35 mouse cellular contexts compared by ENCODE assay signal in genomic region chr1:25250562-25250961, GRCm38 (mm10).
"Had no signal": no experiment of that assay in that cellular context is flagged by ENCODE, and none has a peak within 500 bp of the region (broad histone marks: within the 10 kb centered on the region; RNA-seq: fewer than 3 reads in every experiment).

No protein-coding gene starts in this region.

- H3K27ac ChIP-seq: heart, embryonic 10.5 days; heart, embryonic 13.5 days; heart, embryonic 15.5 days; hindbrain, embryonic 10.5 days; hindbrain, embryonic 12.5 days; hindbrain, embryonic 13.5 days; hindbrain, embryonic 14.5 days; hindbrain, embryonic 15.5 days; hindbrain, postnatal 0 days; intestine, embryonic 15.5 days; kidney, embryonic 15.5 days; kidney, postnatal 0 days; left cerebral cortex, adult 2 months had no signal

- DNase-seq: heart, postnatal 10 days; heart, postnatal 14 days; heart, postnatal 36 days; heart, postnatal 4 days; kidney, adult 11 months; kidney, adult 18-20 months; kidney, adult 2 months; kidney, adult 8-10 months; kidney, adult 9 months; kidney, postnatal 10 days; kidney, postnatal 14 days; kidney, postnatal 25 days; kidney, postnatal 36 days; kidney, postnatal 4 days; layer of hippocampus, adult 9-11 months; layer of hippocampus, postnatal 36 days had no signal

- H3K36me3 ChIP-seq: heart, embryonic 10.5 days; heart, embryonic 12.5 days; heart, embryonic 13.5 days; heart, embryonic 15.5 days; hindbrain, embryonic 10.5 days; hindbrain, embryonic 12.5 days; hindbrain, embryonic 13.5 days; hindbrain, embryonic 15.5 days; intestine, embryonic 15.5 days; kidney, embryonic 15.5 days had no signal

- ATAC-seq: hindbrain, embryonic 16.5 days; hindbrain, postnatal 0 days; inflammation-experienced regulatory T-cells, adult 6 months; intestine, embryonic 15.5 days; intestine, embryonic 16.5 days; intestine, postnatal 0 days had no signal

- H3K4me2 ChIP-seq: heart, embryonic 11.5 days; heart, embryonic 12.5 days; heart, embryonic 13.5 days; heart, embryonic 15.5 days; hindbrain, embryonic 12.5 days; hindbrain, embryonic 13.5 days; hindbrain, embryonic 14.5 days; hindbrain, embryonic 15.5 days; intestine, embryonic 15.5 days; kidney, embryonic 15.5 days had no signal

- H3K27me3 ChIP-seq: heart, embryonic 12.5 days; heart, embryonic 13.5 days; heart, embryonic 15.5 days; hindbrain, embryonic 12.5 days; hindbrain, embryonic 13.5 days; hindbrain, embryonic 15.5 days; intestine, embryonic 15.5 days; kidney, embryonic 15.5 days had no signal

- H3K4me3 ChIP-seq: heart, embryonic 10.5 days; heart, embryonic 12.5 days; heart, embryonic 13.5 days; heart, embryonic 15.5 days; hindbrain, embryonic 10.5 days; hindbrain, embryonic 12.5 days; hindbrain, embryonic 13.5 days; hindbrain, embryonic 15.5 days; intestine, embryonic 15.5 days; kidney, embryonic 15.5 days; left cerebral cortex, adult 2 months had no signal

- H3K9ac ChIP-seq: heart, embryonic 12.5 days; heart, embryonic 13.5 days; heart, embryonic 15.5 days; hindbrain, embryonic 12.5 days; hindbrain, embryonic 13.5 days; hindbrain, embryonic 14.5 days; hindbrain, embryonic 15.5 days; intestine, embryonic 15.5 days; kidney, embryonic 15.5 days had no signal

- H3K9me3 ChIP-seq: heart, embryonic 10.5 days; heart, embryonic 12.5 days; heart, embryonic 13.5 days; heart, embryonic 15.5 days; hindbrain, embryonic 10.5 days; hindbrain, embryonic 12.5 days; hindbrain, embryonic 13.5 days; hindbrain, embryonic 15.5 days; intestine, embryonic 15.5 days; kidney, embryonic 15.5 days had no signal

- H3K4me1 ChIP-seq: heart, embryonic 10.5 days; heart, embryonic 12.5 days; heart, embryonic 13.5 days; heart, embryonic 15.5 days; hindbrain, embryonic 10.5 days; hindbrain, embryonic 12.5 days; hindbrain, embryonic 13.5 days; hindbrain, embryonic 15.5 days; intestine, embryonic 15.5 days; kidney, embryonic 15.5 days had no signal
